Mouse (Mus musculus) ES-Bruce4 (cell line): ENCODE results near the gene Fbxo45.

Experiments used
- CTCF ChIP-seq: IDR thresholded peaks from one replicate; pipeline ENCODE4 v1.8.1; 2011; ENCODE audit warnings: low read depth, low read length
- EP300 ChIP-seq: IDR thresholded peaks from 2 replicates; pipeline ENCODE4 v1.6.1; 2011; ENCODE audit warnings: low read depth, low read length; ENCODE audit not compliant: insufficient read depth
- POLR2A ChIP-seq: IDR thresholded peaks from one replicate; pipeline ENCODE4 v1.8.1; 2011; ENCODE audit warnings: low read length; ENCODE audit not compliant: insufficient read depth

GRCm38 (mm10) chr16:32186056-32186455 is 60.9 kb downstream of the Fbxo45 start:
- TF ChIP-seq CTCF (no peak), EP300 (no peak), POLR2A (no peak)
